Mouse (Mus musculus) heart, embryonic 15.5 days (tissue): Measurements from ENCODE around the gene Magi1. TPM values are rescaled to one million over a fixed set of nuclear protein-coding genes. Genes with fewer than 3 reads are reported as not detected.

Source experiments
- ATAC-seq: fragments of 200-750 bp; cut with Nextera tagmentation; replicated peaks from 2 replicates; pipeline ENCODE4 v1.8.0; 2017; ENCODE audit warnings: low read depth, moderate TSS enrichment; ENCODE audit not compliant: insufficient number of reproducible peaks, insufficient read depth, low FRiP score
- H3K27ac ChIP-seq: fragments of 300-500 bp; sonication (generic); 2 replicates; pipeline ENCODE4 v1.5.1; 2015; ENCODE audit warnings: mild to moderate bottlenecking, inconsistent platforms
- H3K27me3 ChIP-seq: fragments of 300-500 bp; sonication (generic); 2 replicates; pipeline ENCODE4 v1.6.1; 2015; ENCODE audit warnings: inconsistent platforms
- H3K36me3 ChIP-seq: fragments of 300-500 bp; sonication (generic); 2 replicates; pipeline ENCODE4 v1.6.1; 2015; ENCODE audit warnings: mild to moderate bottlenecking, inconsistent platforms
- H3K4me1 ChIP-seq: fragments of 300-500 bp; sonication (generic); replicated peaks from 2 replicates; pipeline ENCODE4 v1.6.1; 2015; ENCODE audit warnings: inconsistent platforms
- H3K4me2 ChIP-seq: fragments of 300-500 bp; sonication (generic); 2 replicates; pipeline ENCODE4 v1.6.1; 2015; ENCODE audit warnings: inconsistent platforms, mild to moderate bottlenecking, moderate library complexity
- H3K4me3 ChIP-seq: fragments of 300-500 bp; sonication (generic); 2 replicates; pipeline ENCODE4 v1.5.1; 2015; ENCODE audit warnings: mild to moderate bottlenecking, inconsistent platforms
- H3K9ac ChIP-seq: fragments of 300-500 bp; sonication (generic); 2 replicates; pipeline ENCODE4 v1.6.1; 2015; ENCODE audit warnings: mild to moderate bottlenecking, inconsistent platforms
- H3K9me3 ChIP-seq: fragments of 300-500 bp; sonication (generic); replicated peaks from 2 replicates; pipeline ENCODE4 v1.6.1; 2016; ENCODE audit warnings: inconsistent platforms
- WGBS: fragments of 180-500 bp; shearing (Covaris S2); methylation state at CpG from one replicate; pipeline ENCODE4 v1.1.7; 2015; ENCODE audit warnings: mixed read lengths; 5-methylcytosine and 5-hydroxymethylcytosine counted together
- polyA plus RNA-seq: library from polyadenylated mRNA; unstranded; fragments of >200 nt; fragmentation: Nextera tagmentation; extraction: Ambion mirVana; gene quantifications from 2 replicates; pipeline ENCODE4 v1.2.1, GENCODE M21; 2015

The Magi1 gene
- polyA plus RNA-seq, 1 experiment from 2014 or later: 7.5 TPM

DNA sequence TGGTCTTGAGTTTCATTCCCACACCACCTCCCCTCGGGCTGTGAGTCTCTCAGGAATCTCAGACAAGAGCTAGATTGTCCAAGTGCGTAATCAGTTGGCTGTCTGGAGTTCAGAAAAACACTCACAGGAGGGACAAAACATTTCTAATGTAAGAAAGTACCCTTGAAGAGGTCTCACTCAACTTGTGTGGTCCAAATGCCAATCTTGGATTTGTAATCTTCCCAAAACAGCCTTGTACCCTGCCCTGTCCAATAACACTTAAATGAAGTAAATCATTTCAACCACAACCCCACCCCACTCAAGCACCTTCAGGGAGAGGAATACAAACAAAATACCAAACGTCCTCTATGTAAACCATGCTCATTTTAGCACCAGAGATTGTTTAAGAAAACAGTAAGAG, 82.8 kb downstream of the Magi1 start:
- WGBS: 28% methylated on average over 3 of the region's 3 CpGs
- ATAC-seq: no peak
- no peak overlapping the region for H3K4me3 ChIP-seq

GRCm38 (mm10) chr6:94199696-94200095, 84.0 kb downstream of the Magi1 start:
- no peaks in the 10 kb centered on the region for H3K9me3 ChIP-seq
- peaks cover 42% of the 10 kb centered on the region for H3K4me1 ChIP-seq
- WGBS: 74% methylated on average over 2 of the region's 2 CpGs
- no peak overlapping the region for H3K4me3 ChIP-seq
- H3K27me3 ChIP-seq: no peaks in the 10 kb centered on the region
- H3K27ac ChIP-seq: no peak overlapping the region
- ATAC-seq: no peak
- no peak overlapping the region for H3K4me2 ChIP-seq
- no peaks in the 10 kb centered on the region for H3K36me3 ChIP-seq
- no peak overlapping the region for H3K9ac ChIP-seq

More for the DNA sequence above, 82.8 kb downstream of the Magi1 start:
- Histone ChIP-seq H3K4me2 (no peak overlapping the region), H3K9ac (no peak overlapping the region), H3K27me3 (no peaks in the 10 kb centered on the region), H3K36me3 (no peaks in the 10 kb centered on the region), H3K9me3 (no peaks in the 10 kb centered on the region), H3K4me1 (peaks cover 46% of the 10 kb centered on the region), H3K27ac (no peak overlapping the region)

GRCm38 (mm10) chr6:94197831-94198230, 85.9 kb downstream of the Magi1 start:
- Histone ChIP-seq H3K27ac (no peak overlapping the region), H3K4me2 (no peak overlapping the region), H3K4me3 (no peak overlapping the region), H3K36me3 (no peaks in the 10 kb centered on the region), H3K9ac (no peak overlapping the region), H3K4me1 (peaks cover 24% of the 10 kb centered on the region), H3K9me3 (no peaks in the 10 kb centered on the region), H3K27me3 (no peaks in the 10 kb centered on the region)
- WGBS: 77% methylated on average over 1 of the region's 1 CpGs
- ATAC-seq: no peak

- no peak overlapping the region for H3K4me3 ChIP-seq
- H3K9me3 ChIP-seq: no peaks in the 10 kb centered on the region
- H3K4me1 ChIP-seq: peaks cover 16% of the 10 kb centered on the region
- 77% methylated on average over 14 of the region's 14 CpGs for WGBS
- H3K27ac ChIP-seq: no peak overlapping the region
- no peaks in the 10 kb centered on the region for H3K36me3 ChIP-seq
- no peak overlapping the region for H3K4me2 ChIP-seq
- H3K27me3 ChIP-seq: no peaks in the 10 kb centered on the region
- no peak overlapping the region for H3K9ac ChIP-seq
- no peak for ATAC-seq
Observed at GRCm38 (mm10) chr6:94195303-94195911, 88.3 kb downstream of the Magi1 start.

DNA sequence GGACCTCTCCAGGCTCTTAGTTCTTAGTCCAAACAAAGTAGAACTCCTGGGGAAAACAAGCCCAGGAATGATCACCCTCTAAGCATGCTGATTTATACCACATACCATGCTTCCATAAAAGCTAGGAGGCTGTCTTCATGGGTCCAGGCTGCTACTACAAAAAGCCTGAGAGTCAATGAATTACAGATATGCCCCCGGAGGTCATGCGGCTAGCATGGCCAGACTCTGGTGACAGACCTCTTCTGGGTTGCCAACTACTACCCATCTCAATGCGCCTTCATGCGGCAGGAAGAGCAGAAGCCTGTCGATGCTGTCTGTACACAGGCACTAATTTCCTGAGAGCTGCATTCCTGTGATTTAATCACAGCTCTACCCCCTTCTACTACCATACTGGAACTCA, 92.9 kb downstream of the Magi1 start:
- Histone ChIP-seq H3K4me3 (no peak overlapping the region), H3K27ac (no peak overlapping the region; the same call in 1 of the 2 replicates), H3K4me1 (peaks cover 41% of the 10 kb centered on the region), H3K36me3 (no peaks in the 10 kb centered on the region), H3K9me3 (no peaks in the 10 kb centered on the region), H3K27me3 (no peaks in the 10 kb centered on the region), H3K4me2 (no peak overlapping the region), H3K9ac (no peak overlapping the region)
- ATAC-seq: no peak
- 61% methylated on average over 5 of the region's 5 CpGs for WGBS

DNA sequence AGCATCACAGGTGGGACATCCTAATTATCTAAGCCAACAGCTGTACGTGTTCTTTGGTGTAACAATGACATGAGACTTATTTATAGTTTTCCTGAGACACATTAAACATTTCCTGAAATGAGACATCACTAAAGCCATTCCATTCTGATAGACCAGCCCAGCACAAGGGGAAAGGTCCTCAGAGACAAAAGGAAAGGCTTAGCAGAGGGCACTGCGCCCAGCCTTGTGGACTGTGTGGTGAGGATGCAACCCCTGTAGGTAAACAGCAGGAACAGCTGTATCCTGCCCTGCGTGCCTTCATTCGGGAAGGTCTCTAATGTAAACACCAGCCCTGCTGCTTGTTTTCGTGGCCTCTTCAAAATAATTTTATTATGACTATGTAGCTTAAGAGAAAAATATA, 94.3 kb downstream of the Magi1 start:
- H3K4me1 ChIP-seq: peaks cover 49% of the 10 kb centered on the region
- ATAC-seq: peak; percentile 31; the same call in 1 of the 2 replicates
- 45% methylated on average over 5 of the region's 5 CpGs for WGBS

DNA sequence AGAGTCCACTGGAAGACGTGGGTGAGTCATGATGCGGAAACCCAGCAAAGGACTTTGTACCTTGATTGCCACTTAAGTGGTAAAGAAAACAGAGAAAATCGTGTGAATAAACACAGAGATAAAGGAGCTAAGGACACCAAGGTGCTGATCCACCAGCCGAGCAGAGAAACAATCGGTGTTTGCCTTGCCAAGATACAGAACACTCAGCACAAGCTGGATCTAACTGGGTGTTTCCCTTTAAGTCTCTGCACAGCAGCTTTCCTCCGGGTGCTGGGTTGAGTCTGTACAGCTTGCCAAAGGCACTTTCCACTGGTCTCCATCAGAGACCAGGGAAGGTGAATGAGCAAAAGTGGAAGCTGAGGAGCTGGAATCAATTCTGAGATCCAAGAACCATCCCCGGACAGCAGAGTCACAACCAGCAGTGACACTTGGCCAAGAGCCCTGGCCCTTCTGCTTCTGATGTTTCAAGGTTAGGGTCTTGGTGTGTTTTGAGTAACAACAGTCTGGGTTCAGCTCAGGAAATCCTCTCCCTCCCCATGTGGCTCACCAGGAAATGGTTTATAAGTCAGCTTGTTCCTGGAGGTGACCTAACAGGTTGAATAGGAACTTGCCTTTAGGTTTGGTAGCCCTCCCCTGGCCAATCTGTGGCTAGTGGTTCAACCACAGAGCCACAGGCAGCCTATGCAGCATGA, 96.9 kb downstream of the Magi1 start:
- Histone ChIP-seq H3K9me3 (no peaks in the 10 kb centered on the region), H3K36me3 (no peaks in the 10 kb centered on the region), H3K4me2 (no peak overlapping the region), H3K27me3 (no peaks in the 10 kb centered on the region), H3K4me3 (no peak overlapping the region), H3K27ac (peak overlapping the region; percentile 66), H3K9ac (no peak overlapping the region), H3K4me1 (peaks cover 75% of the 10 kb centered on the region)
- no peak; the same call in 1 of the 2 replicates for ATAC-seq
- 37% methylated on average over 7 of the region's 7 CpGs for WGBS

More for the DNA sequence above, 94.3 kb downstream of the Magi1 start:
- H3K4me2 ChIP-seq: no peak overlapping the region
- H3K36me3 ChIP-seq: no peaks in the 10 kb centered on the region
- H3K9ac ChIP-seq: no peak overlapping the region
- H3K27me3 ChIP-seq: no peaks in the 10 kb centered on the region
- peak overlapping the region; percentile 48 for H3K27ac ChIP-seq
- H3K4me3 ChIP-seq: no peak overlapping the region
- H3K9me3 ChIP-seq: no peaks in the 10 kb centered on the region

- H3K4me2 ChIP-seq: no peak overlapping the region; the same call in 1 of the 2 replicates
- WGBS: 73% methylated on average over 4 of the region's 4 CpGs
- H3K27ac ChIP-seq: peak overlapping the region; percentile 82
- peaks cover 70% of the 10 kb centered on the region for H3K4me1 ChIP-seq
- no peaks in the 10 kb centered on the region for H3K27me3 ChIP-seq
- no peak overlapping the region for H3K9ac ChIP-seq
- no peak overlapping the region for H3K4me3 ChIP-seq
- H3K9me3 ChIP-seq: no peaks in the 10 kb centered on the region
- ATAC-seq: no peak
- H3K36me3 ChIP-seq: no peaks in the 10 kb centered on the region
Observed at GRCm38 (mm10) chr6:94184268-94184667, 99.4 kb downstream of the Magi1 start.

DNA sequence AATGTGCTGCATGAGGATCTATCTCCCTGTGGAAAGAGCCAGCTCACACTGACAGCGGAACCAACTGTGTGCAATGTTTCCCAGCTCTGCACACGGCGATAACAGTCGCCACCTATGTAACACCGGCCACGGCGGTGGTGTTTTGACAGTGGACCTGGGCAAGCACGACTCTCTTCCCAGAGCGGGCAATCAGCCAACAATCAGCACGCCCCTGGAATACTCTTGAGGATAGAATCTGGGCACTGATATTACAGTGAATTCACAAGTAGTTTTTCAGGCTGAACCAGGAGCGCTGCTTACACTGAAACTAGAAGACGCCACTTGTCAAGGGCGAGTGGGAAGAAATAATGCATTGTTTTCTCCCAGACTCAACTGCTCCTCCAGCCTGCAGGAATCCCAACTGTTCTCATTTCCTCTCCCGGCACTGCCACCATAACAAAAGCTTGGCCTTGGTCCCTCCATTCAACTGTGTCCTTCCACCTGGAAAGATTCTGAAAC, 100.3 kb downstream of the Magi1 start:
- Histone ChIP-seq H3K4me2 (peak overlapping the region; percentile 58), H3K27me3 (no peaks in the 10 kb centered on the region), H3K9ac (0 out of 2 replicates have a peak overlapping the region, but pooled peaks have one; percentile 8), H3K27ac (peak overlapping the region; percentile 82), H3K36me3 (no peaks in the 10 kb centered on the region), H3K9me3 (no peaks in the 10 kb centered on the region), H3K4me1 (peaks cover 65% of the 10 kb centered on the region), H3K4me3 (peak overlapping the region; percentile 26)
- WGBS: 10% methylated on average over 14 of the region's 14 CpGs
- peak; percentile 43; the same call in 1 of the 2 replicates for ATAC-seq

GRCm38 (mm10) chr6:94181673-94182255, 102.0 kb downstream of the Magi1 start:
- Histone ChIP-seq H3K9me3 (no peaks in the 10 kb centered on the region), H3K27me3 (no peaks in the 10 kb centered on the region), H3K4me2 (no peak overlapping the region), H3K4me1 (peaks cover 68% of the 10 kb centered on the region), H3K27ac (0 out of 2 replicates have a peak overlapping the region, but pooled peaks have one; percentile 9), H3K4me3 (no peak overlapping the region), H3K36me3 (no peaks in the 10 kb centered on the region), H3K9ac (no peak overlapping the region)
- ATAC-seq: no peak
- 30% methylated on average over 2 of the region's 2 CpGs for WGBS

GRCm38 (mm10) chr6:94180331-94181150, 103.2 kb downstream of the Magi1 start:
- no peak overlapping the region for H3K4me3 ChIP-seq
- no peak for ATAC-seq
- H3K9ac ChIP-seq: no peak overlapping the region
- peaks cover 64% of the 10 kb centered on the region for H3K4me1 ChIP-seq
- H3K9me3 ChIP-seq: no peaks in the 10 kb centered on the region
- H3K27me3 ChIP-seq: no peaks in the 10 kb centered on the region
- H3K27ac ChIP-seq: no peak overlapping the region
- no peak overlapping the region for H3K4me2 ChIP-seq
- 91% methylated on average over 14 of the region's 14 CpGs for WGBS
- no peaks in the 10 kb centered on the region for H3K36me3 ChIP-seq
